Mouse (Mus musculus) liver, postnatal 0 days (tissue): ENCODE results near the gene Cbx6. TPM values are rescaled to one million over a fixed set of nuclear protein-coding genes. Genes with fewer than 3 reads are reported as not detected.

Source experiments
- ATAC-seq: fragments of 200-750 bp; cut with Nextera tagmentation; 2 replicates; pipeline ENCODE4 v1.8.0; 2017; ENCODE audit warnings: mild to moderate bottlenecking, moderate library complexity
- DNase-seq: peaks from one replicate; pipeline ENCODE4 v3.0.0-alpha.2; 2016
- H3K27ac ChIP-seq: fragments of 300-500 bp; sonication (generic); 2 replicates; pipeline ENCODE4 v1.5.1; 2014; ENCODE audit warnings: antibody characterized with exemption, moderate library complexity, mild to moderate bottlenecking, low read depth
- H3K27me3 ChIP-seq: fragments of 300-500 bp; sonication (generic); 2 replicates; pipeline ENCODE4 v1.6.1; 2014; ENCODE audit warnings: low read length, control low read depth, mixed read lengths; ENCODE audit not compliant: insufficient read depth
- H3K36me3 ChIP-seq: fragments of 300-500 bp; sonication (generic); replicated peaks from 2 replicates; pipeline ENCODE4 v1.6.1; 2014; ENCODE audit warnings: mild to moderate bottlenecking, control low read depth, low read length, moderate library complexity, mixed read lengths; ENCODE audit not compliant: insufficient read depth
- H3K4me1 ChIP-seq: fragments of 300-500 bp; sonication (generic); 2 replicates; pipeline ENCODE4 v1.6.1; 2014; ENCODE audit warnings: antibody characterized with exemption, mild to moderate bottlenecking, control low read depth; ENCODE audit not compliant: insufficient read depth
- H3K4me2 ChIP-seq: fragments of 300-500 bp; sonication (generic); 2 replicates; pipeline ENCODE4 v1.6.1; 2014; ENCODE audit warnings: low read depth, mild to moderate bottlenecking, low read length, moderate library complexity, mixed read lengths
- H3K4me3 ChIP-seq: fragments of 300-500 bp; sonication (generic); 2 replicates; pipeline ENCODE4 v1.5.1; 2014; ENCODE audit warnings: low read depth, low read length
- H3K9ac ChIP-seq: fragments of 300-500 bp; sonication (generic); replicated peaks from 2 replicates; pipeline ENCODE4 v1.6.1; 2014; ENCODE audit warnings: mild to moderate bottlenecking, moderate library complexity
- H3K9me3 ChIP-seq: fragments of 300-500 bp; sonication (generic); 2 replicates; pipeline ENCODE4 v1.6.1; 2016; ENCODE audit warnings: mild to moderate bottlenecking, control low read depth, low read length, mixed read lengths
- CTCF ChIP-seq: sonication (generic); IDR thresholded peaks from 2 replicates; pipeline ENCODE4 v1.5.1; 2016; ENCODE audit warnings: antibody characterized with exemption, low read depth
- EP300 ChIP-seq: IDR thresholded peaks from 2 replicates; pipeline ENCODE4 v1.6.1; 2016; ENCODE audit warnings: antibody characterized with exemption, low read depth, mild to moderate bottlenecking
- WGBS: fragments of 180-500 bp; shearing (Covaris S2); extraction: QIAGEN DNeasy Blood & Tissue Kit; methylation state at CpG from one replicate; pipeline ENCODE4 v1.1.7; 2014; ENCODE audit not compliant: insufficient replicate concordance; 5-methylcytosine and 5-hydroxymethylcytosine counted together
- polyA plus RNA-seq: library from polyadenylated mRNA; unstranded; fragments of >200 nt; fragmentation: Nextera tagmentation; extraction: Ambion mirVana; gene quantifications from 2 replicates; pipeline ENCODE4 v1.2.1, GENCODE M21; 2015

The Cbx6 gene
- polyA plus RNA-seq, 1 experiment from 2014 or later: 4.4 TPM

GRCm38 (mm10) chr15:79775662-79776061 lies 58.8 kb downstream of the Cbx6 start:
- ATAC-seq: no peak
- Histone ChIP-seq H3K4me3 (no peak overlapping the region), H3K9ac (no peak overlapping the region), H3K27ac (no peak overlapping the region), H3K9me3 (no peaks in the 10 kb centered on the region), H3K27me3 (no peaks in the 10 kb centered on the region), H3K4me2 (no peak overlapping the region), H3K36me3 (no peaks in the 10 kb centered on the region), H3K4me1 (peaks cover 11% of the 10 kb centered on the region)
- 51% methylated on average over 7 of the region's 7 CpGs for whole genome bisulfite sequencing
- DNase-seq: no peak
- TF ChIP-seq EP300: no peak
- TF ChIP-seq CTCF: no peak

- TF ChIP-seq CTCF (no peak), EP300 (no peak)
- Histone ChIP-seq H3K36me3 (no peaks in the 10 kb centered on the region), H3K4me3 (peak overlapping the region; percentile 70), H3K27ac (peak overlapping the region; percentile 69), H3K27me3 (no peaks in the 10 kb centered on the region), H3K9ac (peak overlapping the region; percentile 75), H3K4me1 (peaks cover 11% of the 10 kb centered on the region), H3K4me2 (peak overlapping the region; percentile 90), H3K9me3 (no peaks in the 10 kb centered on the region)
- WGBS: under 1% methylated on average over 50 of the region's 50 CpGs
- peak; percentile 99 for ATAC-seq
- DNase-seq: peak; percentile 93
These were observed 60.1 kb downstream of the Cbx6 start for GRCm38 (mm10) chr15:79774117-79775027.

Other genes starting within 250 kb of the Cbx6 start
- gene Dmc1, start 229.6 kb downstream of the Cbx6 start, polyA plus RNA-seq: 0.15 and 0.25 TPM in 2 replicates
- gene Fam227a, start 175.7 kb downstream of the Cbx6 start, polyA plus RNA-seq: 0.13 and 0.18 TPM in 2 replicates
- 8.5 and 8.8 TPM in 2 replicates for gene Cby1, start 175.5 kb downstream of the Cbx6 start, polyA plus RNA-seq
- gene Tomm22, start 163.8 kb downstream of the Cbx6 start, polyA plus RNA-seq: 123 and 126 TPM in 2 replicates
- gene Josd1, start 146.8 kb downstream of the Cbx6 start, polyA plus RNA-seq: 13.3 and 13.9 TPM in 2 replicates
- 14.8 and 16.8 TPM in 2 replicates for gene Gtpbp1, start 143.8 kb downstream of the Cbx6 start, polyA plus RNA-seq
- gene Sun2, start 92.2 kb downstream of the Cbx6 start, polyA plus RNA-seq: 3.3 and 4.2 TPM in 2 replicates
- 9.7 and 10.2 TPM in 2 replicates for gene Dnal4, start 56.8 kb downstream of the Cbx6 start, polyA plus RNA-seq
- 0.09 and 0.13 TPM in 2 replicates for gene Nptxr, start 29.9 kb downstream of the Cbx6 start, polyA plus RNA-seq
- gene Npcd, start 451 bp downstream of the Cbx6 start, polyA plus RNA-seq: not detected in 2 replicates
- 34.6 and 38.1 TPM in 2 replicates for gene Apobec3, start 57.0 kb upstream of the Cbx6 start, polyA plus RNA-seq
- gene Cbx7, start 136.4 kb upstream of the Cbx6 start, polyA plus RNA-seq: 1.0 and 1.2 TPM in 2 replicates
- gene Pdgfb, start 180.3 kb upstream of the Cbx6 start, polyA plus RNA-seq: 0.77 and 0.85 TPM in 2 replicates